Mouse (Mus musculus): Measurements from ENCODE around the gene Syna. TPM values are rescaled to one million over a fixed set of nuclear protein-coding genes. Genes with fewer than 3 reads are reported as not detected.
A peak's percentile ranks its signal among the peaks of the same experiment; 100 is the strongest.

Gene Syna
- polyA plus RNA-seq, 1 experiment from 2014 or later: not detected

- Histone ChIP-seq H3K9me3 (replicated peaks; ENCODE audit: control insufficient read depth, low read length) (no peaks in the 10 kb centered on the region), H3K9ac (replicated peaks; ENCODE audit: low read length) (no peak overlapping the region), H3K4me3 (ENCODE audit: low read depth, low read length) (no peak overlapping the region), H3K27ac (replicated peaks; ENCODE audit: low read depth, low read length) (no peak overlapping the region), H3K27me3 (ENCODE audit: control insufficient read depth, insufficient read depth, low read length) (no peaks in the 10 kb centered on the region), H3K36me3 (replicated peaks; ENCODE audit: control insufficient read depth, insufficient read depth, low read depth, low read length) (no peaks in the 10 kb centered on the region), H3K4me2 (ENCODE audit: low read depth, low read length) (no peak overlapping the region), H3K4me1 (ENCODE audit: control insufficient read depth, insufficient read depth, low read length) (no peaks in the 10 kb centered on the region)
- ATAC-seq (replicated peaks; ENCODE audit: insufficient number of reproducible peaks, low FRiP score, low TSS enrichment, low read depth) (no peak), DNase-seq (ENCODE audit: low spot score) (no peak)
- WGBS: 80% methylated on average over 16 of the region's 16 CpGs
Measured at GRCm38 (mm10) chr5:134560450-134561171, 640 bp upstream of the Syna start.

GRCm38 (mm10) chr5:134555463-134556164 lies 4.4 kb downstream of the Syna start:
- Histone ChIP-seq H3K4me1 (ENCODE audit: control insufficient read depth, insufficient read depth, low read length) (peaks cover 8% of the 10 kb centered on the region), H3K27ac (replicated peaks; ENCODE audit: low read depth, low read length) (no peak overlapping the region; the same call in 1 of the 2 replicates), H3K4me2 (ENCODE audit: low read depth, low read length) (peak overlapping the region; percentile 33), H3K9ac (replicated peaks; ENCODE audit: low read length) (no peak overlapping the region), H3K36me3 (replicated peaks; ENCODE audit: control insufficient read depth, insufficient read depth, low read depth, low read length) (no peaks in the 10 kb centered on the region), H3K4me3 (ENCODE audit: low read depth, low read length) (no peak overlapping the region), H3K9me3 (replicated peaks; ENCODE audit: control insufficient read depth, low read length) (no peaks in the 10 kb centered on the region), H3K27me3 (ENCODE audit: control insufficient read depth, insufficient read depth, low read length) (no peaks in the 10 kb centered on the region)
- 9% methylated on average over 20 of the region's 20 CpGs for WGBS
- no peak for ATAC-seq (replicated peaks; ENCODE audit: insufficient number of reproducible peaks, low FRiP score, low TSS enrichment, low read depth)
- DNase-seq (ENCODE audit: low spot score): peak; percentile 88

GRCm38 (mm10) chr5:134553951-134554546 lies 5.9 kb downstream of the Syna start:
- DNase-seq (ENCODE audit: low spot score) (no peak), ATAC-seq (replicated peaks; ENCODE audit: insufficient number of reproducible peaks, low FRiP score, low TSS enrichment, low read depth) (no peak)
- H3K27me3 ChIP-seq (ENCODE audit: control insufficient read depth, insufficient read depth, low read length): no peaks in the 10 kb centered on the region
- no peak overlapping the region for H3K27ac ChIP-seq (replicated peaks; ENCODE audit: low read depth, low read length)
- peaks cover 8% of the 10 kb centered on the region for H3K4me1 ChIP-seq (ENCODE audit: control insufficient read depth, insufficient read depth, low read length)
- no peak overlapping the region for H3K4me3 ChIP-seq (ENCODE audit: low read depth, low read length)
- no peaks in the 10 kb centered on the region for H3K9me3 ChIP-seq (replicated peaks; ENCODE audit: control insufficient read depth, low read length)
- WGBS: 86% methylated on average over 5 of the region's 5 CpGs
- no peaks in the 10 kb centered on the region for H3K36me3 ChIP-seq (replicated peaks; ENCODE audit: control insufficient read depth, insufficient read depth, low read depth, low read length)
- H3K4me2 ChIP-seq (ENCODE audit: low read depth, low read length): no peak overlapping the region
- H3K9ac ChIP-seq (replicated peaks; ENCODE audit: low read length): no peak overlapping the region

GRCm38 (mm10) chr5:134552110-134552972 lies 7.6 kb downstream of the Syna start, which contains the start of gene Clip2:
Gene Clip2, minus strand, starts transcription at chr5:134552434.
- ATAC-seq (replicated peaks; ENCODE audit: insufficient number of reproducible peaks, low FRiP score, low TSS enrichment, low read depth): peak; percentile 91

GRCm38 (mm10) chr5:134551233-134552109 lies 8.5 kb downstream of the Syna start:
- Histone ChIP-seq H3K36me3 (replicated peaks; ENCODE audit: control insufficient read depth, insufficient read depth, low read depth, low read length) (no peaks in the 10 kb centered on the region), H3K9ac (replicated peaks; ENCODE audit: low read length) (peak overlapping the region; percentile 90), H3K27me3 (ENCODE audit: control insufficient read depth, insufficient read depth, low read length) (no peaks in the 10 kb centered on the region), H3K9me3 (replicated peaks; ENCODE audit: control insufficient read depth, low read length) (no peaks in the 10 kb centered on the region), H3K4me2 (ENCODE audit: low read depth, low read length) (peak overlapping the region; percentile 94), H3K27ac (replicated peaks; ENCODE audit: low read depth, low read length) (peak overlapping the region; percentile 95), H3K4me1 (ENCODE audit: control insufficient read depth, insufficient read depth, low read length) (peaks cover 8% of the 10 kb centered on the region), H3K4me3 (ENCODE audit: low read depth, low read length) (peak overlapping the region; percentile 97)
- peak; percentile 43 for DNase-seq (ENCODE audit: low spot score)
- ATAC-seq (replicated peaks; ENCODE audit: insufficient number of reproducible peaks, low FRiP score, low TSS enrichment, low read depth): peak; percentile 17; the same call in 1 of the 2 replicates
- 2% methylated on average over 52 of the region's 52 CpGs for WGBS

More at GRCm38 (mm10) chr5:134552110-134552972, 7.6 kb downstream of the Syna start, which contains the start of gene Clip2:
- Histone ChIP-seq H3K9ac (replicated peaks; ENCODE audit: low read length) (peak within 1 kb of the TSS; percentile 90), H3K4me2 (ENCODE audit: low read depth, low read length) (peak within 1 kb of the TSS; percentile 94), H3K36me3 (replicated peaks; ENCODE audit: control insufficient read depth, insufficient read depth, low read depth, low read length) (no peaks in the 10 kb centered on the region), H3K9me3 (replicated peaks; ENCODE audit: control insufficient read depth, low read length) (no peaks in the 10 kb centered on the region), H3K4me3 (ENCODE audit: low read depth, low read length) (peak within 1 kb of the TSS; percentile 97), H3K27ac (replicated peaks; ENCODE audit: low read depth, low read length) (peak within 1 kb of the TSS; percentile 95), H3K27me3 (ENCODE audit: control insufficient read depth, insufficient read depth, low read length) (no peaks in the 10 kb centered on the region), H3K4me1 (ENCODE audit: control insufficient read depth, insufficient read depth, low read length) (peaks cover 8% of the 10 kb centered on the region)
- 1% methylated on average over 61 of the region's 61 CpGs for WGBS
- peak; percentile 94 for DNase-seq (ENCODE audit: low spot score)

GRCm38 (mm10) chr5:134550836-134551232 lies 9.1 kb downstream of the Syna start:
- H3K9me3 ChIP-seq (replicated peaks; ENCODE audit: control insufficient read depth, low read length): no peaks in the 10 kb centered on the region

More at GRCm38 (mm10) chr5:134550836-134551232, 9.1 kb downstream of the Syna start:
- H3K4me2 ChIP-seq (ENCODE audit: low read depth, low read length): peak overlapping the region; percentile 94
- peak overlapping the region; percentile 97 for H3K4me3 ChIP-seq (ENCODE audit: low read depth, low read length)
- H3K9ac ChIP-seq (replicated peaks; ENCODE audit: low read length): peak overlapping the region; percentile 90
- H3K4me1 ChIP-seq (ENCODE audit: control insufficient read depth, insufficient read depth, low read length): peaks cover 8% of the 10 kb centered on the region
- no peaks in the 10 kb centered on the region for H3K27me3 ChIP-seq (ENCODE audit: control insufficient read depth, insufficient read depth, low read length)
- H3K27ac ChIP-seq (replicated peaks; ENCODE audit: low read depth, low read length): 0 out of 2 replicates have a peak overlapping the region, but pooled peaks have one; percentile 95
- 14% methylated on average over 6 of the region's 6 CpGs for WGBS
- no peak for ATAC-seq (replicated peaks; ENCODE audit: insufficient number of reproducible peaks, low FRiP score, low TSS enrichment, low read depth)
- DNase-seq (ENCODE audit: low spot score): no peak
- H3K36me3 ChIP-seq (replicated peaks; ENCODE audit: control insufficient read depth, insufficient read depth, low read depth, low read length): no peaks in the 10 kb centered on the region

Measured in embryonic facial prominence, embryonic 11.5 days (tissue).